Mouse (Mus musculus): ENCODE results near the gene Bfar. TPM values are rescaled to one million over a fixed set of nuclear protein-coding genes. Genes with fewer than 3 reads are reported as not detected.

The Bfar gene
- total and polyA plus RNA-seq, 3 experiments = 43.1 to 44.4 (median 43.9) TPM

DNA sequence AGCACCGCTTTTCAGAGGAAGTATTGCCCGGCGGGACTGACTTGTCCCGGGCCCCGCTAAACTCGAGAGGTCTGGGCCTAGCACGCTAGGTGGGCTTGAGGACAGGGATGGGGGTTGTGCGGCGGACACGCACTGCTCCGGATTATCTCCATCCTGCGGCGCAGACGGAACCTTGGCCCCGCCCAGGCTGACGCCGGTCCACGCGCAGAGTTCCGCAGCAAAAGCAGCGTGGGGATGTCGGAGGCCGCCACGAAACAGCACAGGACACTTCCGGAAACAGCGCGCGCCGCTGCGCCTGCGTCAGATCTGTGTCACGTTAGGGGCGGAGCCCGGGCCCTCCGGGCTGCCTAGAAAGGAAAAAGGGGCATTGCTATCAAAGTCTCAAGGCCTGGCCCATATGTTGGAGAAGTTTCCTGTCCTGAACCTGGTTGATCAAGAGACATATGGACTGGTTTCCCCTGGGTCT is 3.7 kb upstream of the Bfar start, which contains the start of gene Parn (continued):
- TF ChIP-seq CHD2 (IDR thresholded peaks at IDR 0.05; ENCODE audit: low read length) = peak; percentile 40; the same call in 1 of the 2 replicates
- peak; percentile 90 for TF ChIP-seq MAX (IDR thresholded peaks at IDR 0.05; ENCODE audit: low read length)

DNA sequence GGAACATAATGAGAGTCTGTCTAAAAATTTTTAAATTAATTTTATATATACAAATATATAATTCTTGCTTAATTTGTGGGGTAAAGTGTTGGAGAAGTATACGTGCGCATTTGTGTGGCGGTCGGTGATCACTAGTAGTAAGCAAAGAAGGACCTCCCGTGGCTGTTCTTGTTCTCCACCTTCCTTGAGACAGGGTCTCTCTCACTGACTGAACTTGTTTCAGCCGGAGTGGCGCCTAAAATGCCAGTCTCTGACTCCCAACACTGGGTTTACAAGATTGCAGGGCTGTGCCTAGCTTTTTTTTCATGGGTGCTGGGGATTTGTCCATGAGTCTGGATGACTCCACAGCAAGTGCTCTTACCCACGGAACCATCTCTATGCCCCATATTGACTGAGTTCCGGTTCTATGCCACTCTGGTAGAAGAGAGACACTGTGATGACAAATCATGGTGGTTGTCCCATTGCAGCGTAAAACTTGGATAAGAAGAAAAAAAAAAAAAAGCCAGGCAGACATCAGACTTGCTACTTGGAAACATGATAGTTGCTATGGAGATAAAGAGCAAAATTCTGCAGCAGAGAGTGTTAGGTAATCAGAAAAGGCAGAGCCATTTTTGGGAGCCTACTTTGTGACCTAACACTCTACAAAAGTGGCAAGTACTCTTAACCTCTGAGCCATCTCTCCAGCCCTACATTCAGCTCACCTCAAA is 3.1 kb upstream of the Bfar start:
- 0 out of 2 replicates have a peak overlapping the region, but pooled peaks have one; percentile 17 for H3K4me2 ChIP-seq (ENCODE audit: insufficient read depth, low read depth, poor library complexity, severe bottlenecking)
- peak overlapping the region in 2 of 3 experiments; percentile 73 to 97 for H3K4me3 ChIP-seq (replicated peaks in 1 of 3; ENCODE audit: low read depth in 2 of 3, low read length in 2 of 3, poor library complexity in 1 of 3)
- H3K27me3 ChIP-seq (replicated peaks) = no peaks in the 10 kb centered on the region
- in situ Hi-C loops (cut with MboI; ENCODE audit: low pct_ligation_motif_present, low pct_unique_long_range_greater_than_20kb, low sequenced_read_pairs) (no loop called here), dilution Hi-C loops (cut with MboI; ENCODE audit: extremely low pct_ligation_motif_present, extremely low pct_unique_long_range_greater_than_20kb, low sequenced_read_pairs) (no loop called here)
- TF ChIP-seq HCFC1 (IDR thresholded peaks at IDR 0.05; ENCODE audit: low read depth, low read length) (no peak), POLR2A (IDR thresholded peaks at IDR 0.05; ENCODE audit: low read depth, low read length) (no peak), GABPA (IDR thresholded peaks at IDR 0.05; ENCODE audit: insufficient replicate concordance, low read depth, low read length) (no peak), SIN3A (IDR thresholded peaks at IDR 0.05; ENCODE audit: low read length) (no peak), MAFK (IDR thresholded peaks at IDR 0.05; ENCODE audit: insufficient replicate concordance, low read length) (no peak), PAX5 (IDR thresholded peaks at IDR 0.05; ENCODE audit: low read length) (no peak), USF1 (IDR thresholded peaks at IDR 0.05; ENCODE audit: low read depth, low read length) (no peak), EP300 (IDR thresholded peaks at IDR 0.05; ENCODE audit: low read length) (no peak), CHD1 (IDR thresholded peaks at IDR 0.05; ENCODE audit: low read depth, low read length) (no peak), USF2 (conservative IDR thresholded peaks at IDR 0.05; ENCODE audit: low read depth, low read length) (no peak), MXI1 (IDR thresholded peaks at IDR 0.05; ENCODE audit: low read depth, low read length) (no peak), POLR2AphosphoS2 (IDR thresholded peaks at IDR 0.05; ENCODE audit: low read depth, low read length) (no peak), MYC (IDR thresholded peaks at IDR 0.05; ENCODE audit: low read depth, low read length) (no peak), MAZ (IDR thresholded peaks at IDR 0.05; ENCODE audit: low read depth, low read length) (no peak), ELF1 (IDR thresholded peaks at IDR 0.05; ENCODE audit: low read depth, low read length) (no peak), CHD2 (IDR thresholded peaks at IDR 0.05; ENCODE audit: low read length) (no peak), SMC3 (IDR thresholded peaks at IDR 0.05; ENCODE audit: low read depth, low read length) (no peak), E2F4 (IDR thresholded peaks at IDR 0.05; ENCODE audit: insufficient replicate concordance, low read depth, low read length) (no peak), JUN (IDR thresholded peaks at IDR 0.05; ENCODE audit: insufficient read depth, low read depth, low read length) (no peak)
- H3K9me3 ChIP-seq (replicated peaks; ENCODE audit: low read length) = no peaks in the 10 kb centered on the region
- H3K27ac ChIP-seq (ENCODE audit: insufficient read depth, low read depth) = no peak overlapping the region
- H3K9ac ChIP-seq (ENCODE audit: insufficient read depth, low read depth) = peak overlapping the region; percentile 26; the same call in 1 of the 2 replicates
- peaks cover 25% of the 10 kb centered on the region for H3K79me2 ChIP-seq (replicated peaks; ENCODE audit: control insufficient read depth, extremely low read depth, insufficient read depth, poor library complexity, severe bottlenecking)
- peaks cover 5 to 44% of the 10 kb centered on the region in 2 experiments for H3K4me1 ChIP-seq (ENCODE audit: control insufficient read depth in 1 of 2, insufficient read depth in 2 of 2)
- no peak for DNase-seq (ENCODE audit: extremely low read depth)
- peaks cover 16 to 25% of the 10 kb centered on the region in 2 experiments for H3K36me3 ChIP-seq (replicated peaks in 1 of 2; ENCODE audit: control insufficient read depth in 1 of 2, insufficient read depth in 1 of 2, low read length in 1 of 2)

Data from CH12.LX (cell line).